Mouse (Mus musculus) stomach, postnatal 0 days (tissue): Measurements from ENCODE around the gene Bbs2.

Experiments
- CTCF ChIP-seq: IDR thresholded peaks from 2 replicates; pipeline ENCODE4 v1.5.1; 2016; ENCODE audit warnings: antibody characterized with exemption, low read depth, mild to moderate bottlenecking, moderate library complexity
- EP300 ChIP-seq: optimal IDR thresholded peaks from 2 replicates; pipeline ENCODE3; 2016; ENCODE audit warnings: antibody characterized with exemption

- TF ChIP-seq CTCF (no peak), EP300 (no peak)
Measured at GRCm38 (mm10) chr8:94110526-94111177, 11.9 kb upstream of the Bbs2 start.
